In genomic region chr7:46614263-46614662, GRCm38 (mm10) we compare ENCODE assay signal across 22 mouse cellular contexts. TPM values are rescaled to one million over a fixed set of nuclear protein-coding genes. Genes with fewer than 3 reads are reported as not detected.
DNase-seq lines count a peak whose midpoint lies in the region; ATAC-seq lines count a peak whose summit lies in the region.
"Had no signal": no experiment of that assay in that cellular context is flagged by ENCODE, and none has a peak within 500 bp of the region (broad histone marks: within the 10 kb centered on the region; RNA-seq: fewer than 3 reads in every experiment).

No protein-coding gene starts in this region.

- peaks cover 31% of the 10 kb centered on the region for H3K4me1 ChIP-seq in lung, embryonic 16.5 days (replicated peaks; ENCODE audit: control insufficient read depth, insufficient read depth, low read length)

- H3K9me3 ChIP-seq in lung, embryonic 16.5 days (ENCODE audit: control insufficient read depth, low read length) = no peaks in the 10 kb centered on the region
- H3K9me3 ChIP-seq: G1E; heart, embryonic 12.5 days; liver, embryonic 13.5 days; lung, embryonic 15.5 days had no signal

- peak overlapping the region; percentile 13; the same call in 1 of the 2 replicates for H3K27ac ChIP-seq in lung, embryonic 16.5 days (ENCODE audit: low read length)
- H3K27ac ChIP-seq: hindbrain, postnatal 0 days; left cerebral cortex, adult 2 months; liver, embryonic 13.5 days; lung, embryonic 15.5 days had no signal

- H3K9ac ChIP-seq in lung, embryonic 16.5 days (ENCODE audit: low read length) = no peak overlapping the region
- H3K9ac ChIP-seq: heart, embryonic 12.5 days; liver, embryonic 13.5 days; lung, embryonic 15.5 days had no signal

- WGBS in lung, embryonic 16.5 days = 77% methylated on average over 12 of the region's 12 CpGs

- no peak overlapping the region for H3K4me2 ChIP-seq in lung, embryonic 16.5 days (ENCODE audit: low read depth, low read length)
- H3K4me2 ChIP-seq: heart, embryonic 12.5 days; liver, embryonic 13.5 days; lung, embryonic 15.5 days had no signal

- no peak overlapping the region for H3K4me3 ChIP-seq in lung, embryonic 16.5 days (ENCODE audit: low read length)
- H3K4me3 ChIP-seq: heart, embryonic 12.5 days; left cerebral cortex, adult 2 months; liver, embryonic 13.5 days; lung, embryonic 15.5 days had no signal

- H3K36me3 ChIP-seq in lung, embryonic 16.5 days (ENCODE audit: control insufficient read depth, insufficient read depth, low read length) = no peaks in the 10 kb centered on the region
- H3K36me3 ChIP-seq: heart, embryonic 12.5 days; liver, embryonic 13.5 days; lung, embryonic 15.5 days had no signal

- no peaks in the 10 kb centered on the region for H3K27me3 ChIP-seq in lung, embryonic 16.5 days (ENCODE audit: control insufficient read depth, insufficient read depth, low read depth, low read length)
- H3K27me3 ChIP-seq: CH12.LX; heart, embryonic 12.5 days; liver, embryonic 13.5 days; lung, embryonic 15.5 days had no signal

- no peak for ATAC-seq in lung, embryonic 16.5 days (ENCODE audit: low read depth)
- ATAC-seq: forebrain, embryonic 14.5 days; hindbrain, postnatal 0 days had no signal

- DNase-seq in kidney, adult 18-20 months = peak; percentile 11
- no peak for DNase-seq in kidney, postnatal 4 days
- peak; percentile 49 for DNase-seq in adrenal gland, postnatal 14 days
- peak; percentile 40 to 60 for DNase-seq in lung, postnatal 4 days
- DNase-seq in urinary bladder, adult 18-20 months (ENCODE audit: low spot score in 2 of 2) = no peak
- no peak for DNase-seq in spleen, postnatal 4 days (ENCODE audit: low spot score in 2 of 2)
- DNase-seq: B cell, adult 2 months; cerebellum, adult 8-10 months; heart, postnatal 14 days; liver, embryonic 13.5 days; thymus, adult 18-20 months; thymus, postnatal 36 days had no signal

RNA-seq across cellular contexts. Expression of gene Sergef, which starts 25.3 kb away (rescaled TPM):
- total RNA-seq in adrenal gland, postnatal 14 days (2021) = 13.8 and 14.0 TPM in 2 replicates
- polyA plus RNA-seq in lung, embryonic 16.5 days (2015; fragmentation: Nextera tagmentation; extraction: Ambion mirVana) = 13.3 and 14.4 TPM in 2 replicates

RNA-seq across cellular contexts. Expression of gene Tph1, which starts 58.1 kb away (rescaled TPM):
- 0.26 TPM in 1 of 2 replicates, not detected in the other for total RNA-seq in adrenal gland, postnatal 14 days (2021)
- polyA plus RNA-seq in lung, embryonic 16.5 days (2015; fragmentation: Nextera tagmentation; extraction: Ambion mirVana) = 0.18 and 0.57 TPM in 2 replicates
- total RNA-seq: left cerebral cortex, adult 2 months; midbrain, postnatal 0 days had no signal
- polyA plus RNA-seq: heart, embryonic 12.5 days; hindbrain, embryonic 11.5 days; liver, embryonic 13.5 days had no signal

Comparison
In these comparisons a context has a peak if more than half of its experiments do, and no peak if none do; other contexts are left out.
1. DNase-seq: peak in kidney, adult 18-20 months (single experiment), adrenal gland, postnatal 14 days (single experiment) and lung, postnatal 4 days (2 of 2); none in kidney, postnatal 4 days (0 of 2), urinary bladder, adult 18-20 months (0 of 2) and spleen, postnatal 4 days (0 of 2).